Mouse (Mus musculus) cerebellum, adult 9-10 months (tissue): Measurements from ENCODE around the gene Nfib.

ENCODE experiments used
- DNase-seq: peaks from one replicate; pipeline ENCODE4 v3.0.0; 2022

Gene Nfib

GRCm38 (mm10) chr4:82333413-82333812 lies 372.1 kb downstream of the Nfib start:
- DNase-seq = no peak

DNA sequence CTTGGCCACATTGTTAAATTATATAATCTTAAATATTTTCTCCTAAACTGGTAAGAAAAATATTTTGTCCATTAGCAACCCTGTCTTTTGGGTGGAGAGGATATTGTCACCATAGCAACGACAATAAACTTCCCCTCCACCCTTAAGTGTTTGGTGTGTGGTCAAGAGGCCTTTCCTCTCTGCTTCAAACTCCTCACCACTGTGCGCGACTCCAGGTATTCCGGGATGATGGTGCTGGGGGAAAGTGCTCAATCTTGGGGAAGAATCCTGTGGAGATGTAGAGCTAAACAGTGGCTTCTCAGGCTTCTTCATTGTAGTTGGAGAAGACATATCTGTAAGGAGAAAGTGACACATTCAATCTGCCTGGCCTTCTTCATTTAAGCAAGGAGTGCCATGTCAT lies 375.5 kb downstream of the Nfib start:
- no peak for DNase-seq

GRCm38 (mm10) chr4:82326140-82326529 lies 379.4 kb downstream of the Nfib start:
- no peak for DNase-seq

DNA sequence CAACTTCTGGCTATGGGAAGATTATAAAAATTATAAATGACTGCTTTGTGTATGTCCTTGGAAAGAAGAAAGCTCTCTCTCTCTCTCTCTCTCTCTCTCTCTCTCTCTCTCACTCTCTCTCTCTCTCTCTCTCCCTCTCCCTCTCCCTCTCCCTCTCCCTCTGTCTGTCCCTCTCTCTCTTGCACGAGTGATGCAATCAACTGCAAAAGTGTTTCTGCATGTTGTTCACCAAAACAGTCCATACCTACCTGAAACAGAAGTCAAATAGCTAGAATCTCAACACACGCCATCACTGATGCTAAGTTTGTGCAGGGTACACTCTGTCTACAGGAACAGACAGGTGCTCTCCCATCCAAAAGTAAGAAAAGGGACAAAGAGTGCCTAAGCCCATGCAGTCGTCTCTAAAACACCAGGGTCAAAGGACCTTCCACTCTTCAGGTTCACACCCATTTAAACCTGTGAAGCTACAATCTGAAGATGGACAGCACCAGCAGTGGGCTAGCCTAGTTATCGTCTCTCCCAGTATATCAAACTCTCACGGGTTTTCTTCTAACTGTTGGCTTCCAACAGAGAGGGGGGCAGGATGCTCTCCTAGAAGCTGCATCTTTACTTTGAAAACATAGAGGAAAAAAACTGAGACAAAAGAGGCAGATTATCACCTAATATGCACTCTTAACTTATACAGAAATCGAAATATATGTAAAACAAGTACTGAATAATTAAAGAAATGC lies 380.0 kb downstream of the Nfib start:
- DNase-seq = no peak

DNA sequence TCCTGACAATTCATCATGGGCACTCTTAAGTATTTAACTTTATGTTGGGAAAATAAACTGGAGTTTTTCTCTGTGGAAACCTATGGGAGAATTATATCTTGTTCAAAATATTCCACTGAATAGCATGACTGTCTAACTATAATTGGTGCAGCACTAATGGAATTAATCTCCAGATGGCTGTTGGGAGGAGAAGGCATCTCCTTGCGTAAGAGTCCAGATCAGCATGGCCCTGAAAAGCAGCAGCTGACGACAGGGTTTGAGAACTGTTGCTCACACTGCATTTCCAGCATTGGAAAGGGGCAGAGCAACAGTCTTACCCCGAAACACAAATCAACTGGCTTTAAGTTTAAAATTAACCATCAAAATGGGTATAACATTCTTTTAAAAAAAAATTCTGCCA lies 380.6 kb downstream of the Nfib start:
- DNase-seq = peak; percentile 51

DNA sequence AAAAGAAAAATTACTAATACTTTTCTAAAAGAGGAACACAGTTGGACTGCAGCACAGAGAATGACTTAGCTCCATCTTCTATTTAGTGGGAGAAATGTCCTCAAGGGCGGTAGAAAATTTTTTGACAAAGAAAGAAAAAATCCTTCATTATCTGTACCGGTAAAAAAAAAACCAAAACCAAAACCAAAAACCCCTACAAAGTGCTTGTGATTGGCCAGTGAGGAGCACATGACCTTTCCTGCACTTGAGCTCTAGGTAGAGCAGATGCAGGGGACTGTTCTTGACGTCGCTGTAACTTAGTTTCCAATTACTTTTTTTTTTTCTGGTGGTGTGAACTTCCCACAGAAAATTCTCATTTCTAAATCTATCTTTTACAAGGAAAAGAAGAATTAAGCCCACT lies 384.5 kb downstream of the Nfib start:
- no peak for DNase-seq

DNA sequence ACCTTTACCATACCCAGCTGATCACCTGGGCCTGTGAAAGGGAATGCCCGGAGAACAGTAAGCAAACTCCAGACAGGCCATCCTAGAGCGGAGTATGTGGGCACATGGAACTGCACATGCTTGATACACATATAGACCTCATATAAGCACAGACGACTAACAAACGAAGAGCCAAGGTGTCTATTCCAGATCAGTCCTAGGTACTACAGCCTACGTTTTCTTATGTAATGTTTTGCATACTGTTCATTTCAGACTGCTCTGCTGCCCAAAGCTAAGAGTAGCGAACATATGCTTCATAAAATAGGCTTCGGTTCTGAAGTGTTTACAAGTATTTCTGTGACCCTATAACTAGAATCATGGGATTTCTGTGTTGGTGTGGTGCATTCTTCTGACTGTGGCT lies 386.2 kb downstream of the Nfib start:
- DNase-seq = no peak

GRCm38 (mm10) chr4:82316168-82316567 lies 389.4 kb downstream of the Nfib start:
- DNase-seq = peak; percentile 45

DNA sequence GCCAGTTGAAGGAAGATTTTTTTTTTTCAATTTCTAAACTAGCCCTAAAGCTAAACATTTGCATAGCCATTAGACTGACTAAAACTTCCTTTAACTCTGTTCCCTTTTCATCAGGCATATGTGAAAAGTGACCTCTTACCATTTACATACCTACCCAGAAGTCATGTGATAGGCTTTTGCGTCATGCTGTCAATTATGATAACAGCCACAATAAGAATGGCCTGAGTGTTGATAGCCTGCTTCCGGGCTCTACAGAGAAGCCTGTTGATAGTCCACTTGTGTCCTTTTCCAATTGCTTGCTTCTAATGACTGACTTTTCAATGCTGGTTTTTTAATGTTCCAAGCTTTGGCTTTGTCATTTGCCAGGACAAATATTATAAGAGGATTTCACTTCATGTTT lies 389.8 kb downstream of the Nfib start:
- no peak for DNase-seq

GRCm38 (mm10) chr4:82310924-82311734 lies 394.4 kb downstream of the Nfib start:
- DNase-seq = no peak

DNA sequence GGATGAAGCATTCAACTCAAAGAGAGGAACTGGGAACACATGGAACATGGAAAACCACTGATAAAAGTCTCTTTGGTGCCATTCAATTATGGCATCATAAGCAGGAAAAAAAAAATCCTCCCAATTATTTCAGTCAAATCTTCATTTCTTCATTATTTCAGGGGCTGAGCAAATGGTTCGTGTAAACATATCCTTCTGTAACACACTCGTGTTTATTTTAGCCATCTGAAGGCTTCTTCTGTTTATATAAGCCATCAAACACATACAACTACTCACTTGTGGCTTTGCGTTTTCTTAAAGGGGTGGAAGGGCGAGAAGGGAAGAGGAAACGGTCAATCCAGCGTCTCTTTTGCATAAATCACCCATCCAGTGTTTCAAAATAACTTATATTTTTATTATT lies 399.5 kb downstream of the Nfib start:
- no peak for DNase-seq

DNA sequence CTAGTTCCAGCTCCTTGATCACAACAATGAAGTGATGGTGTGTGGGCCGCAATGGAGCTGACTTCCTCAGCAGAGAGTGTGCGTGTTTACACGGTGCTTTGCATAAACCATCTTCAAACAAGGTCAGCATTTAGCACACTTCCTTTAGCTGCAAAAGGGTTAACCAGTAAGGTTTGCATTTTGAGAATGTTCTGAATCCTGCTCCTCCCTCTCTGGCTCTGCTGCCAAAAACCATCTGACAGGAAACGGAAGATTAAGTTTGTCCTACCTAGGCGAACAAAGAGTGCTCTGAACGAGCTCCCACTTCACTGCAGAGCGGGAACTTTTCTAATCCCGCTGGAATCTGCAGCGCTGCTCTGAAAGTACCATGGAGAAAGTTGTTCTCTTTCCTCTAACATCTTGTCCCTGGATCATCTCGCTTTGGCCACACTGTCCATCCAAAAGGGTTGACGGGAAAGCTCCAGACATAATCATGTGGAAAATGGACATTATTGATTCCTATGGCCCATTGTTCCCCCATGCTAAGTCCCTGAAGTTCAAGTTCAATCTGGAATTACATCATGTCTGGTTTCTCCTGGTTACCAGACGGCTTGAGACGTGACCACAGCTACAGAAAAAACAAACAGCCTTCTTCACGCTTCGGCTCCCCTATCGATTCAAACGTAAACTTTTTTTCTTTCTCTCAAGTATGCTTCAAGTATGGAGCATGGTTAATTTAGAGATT lies 401.2 kb downstream of the Nfib start:
- no peak for DNase-seq

- DNase-seq = no peak
These were observed 402.1 kb downstream of the Nfib start for GRCm38 (mm10) chr4:82303362-82303900.

DNA sequence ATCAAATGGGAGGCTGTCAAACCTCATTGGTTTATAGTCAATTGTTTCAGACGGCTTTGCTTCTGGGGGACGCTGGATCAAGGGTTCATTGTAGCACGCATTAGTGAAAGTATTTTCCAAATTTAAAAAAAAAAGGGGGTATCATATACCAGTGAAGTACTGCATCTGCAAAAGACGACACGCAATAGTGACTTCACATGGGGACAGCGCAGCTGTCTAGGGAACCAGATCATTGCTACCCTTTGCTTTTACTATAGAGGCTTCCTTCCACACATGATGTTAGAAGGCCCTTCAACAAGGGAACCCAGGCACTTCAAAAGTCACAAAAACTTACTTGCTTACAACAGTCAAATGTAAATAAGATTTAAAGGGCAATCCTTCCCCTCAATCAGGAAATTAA lies 402.6 kb downstream of the Nfib start:
- DNase-seq = no peak

DNA sequence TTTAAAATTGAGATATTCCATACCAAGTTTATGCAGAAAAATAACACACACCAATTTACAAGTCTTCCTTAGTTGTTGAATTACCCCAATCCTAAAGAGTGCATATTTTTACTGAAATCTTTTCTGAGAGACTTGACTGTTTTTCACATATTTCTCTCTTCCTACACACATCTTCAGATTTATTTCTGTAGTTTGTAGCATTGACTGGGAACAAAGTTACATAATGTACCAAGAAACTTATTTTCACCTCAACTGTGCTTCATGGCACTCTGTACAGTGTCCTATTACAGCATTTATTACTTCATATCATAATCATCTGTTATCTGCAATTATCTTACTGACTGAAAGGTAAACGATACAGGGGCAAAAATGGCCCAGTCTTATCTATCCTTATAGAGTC lies 406.9 kb downstream of the Nfib start:
- no peak for DNase-seq

GRCm38 (mm10) chr4:82297562-82297961 lies 408.0 kb downstream of the Nfib start:
- no peak for DNase-seq

DNA sequence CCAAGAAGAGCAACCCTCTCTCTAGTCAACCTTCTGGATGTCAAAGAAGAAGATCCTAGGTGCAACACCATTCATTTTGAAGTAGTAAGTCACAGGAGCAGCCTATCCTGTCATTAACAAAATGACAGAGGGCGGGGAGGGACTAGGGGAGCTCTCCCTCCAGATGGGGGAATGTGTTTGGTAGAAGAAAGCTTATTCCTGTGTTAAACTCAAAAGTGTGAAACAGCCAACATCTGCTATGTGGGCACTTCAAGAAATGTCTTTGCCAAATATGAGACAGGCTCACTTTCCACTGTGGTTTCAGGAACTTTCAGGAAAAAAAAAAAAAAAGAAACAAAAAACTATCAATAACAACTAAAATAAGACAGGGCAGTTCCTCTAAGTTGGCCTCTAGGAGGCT lies 411.5 kb downstream of the Nfib start:
- DNase-seq = no peak

GRCm38 (mm10) chr4:82291174-82291847 lies 414.2 kb downstream of the Nfib start:
- DNase-seq = no peak

GRCm38 (mm10) chr4:82290623-82291022 lies 414.9 kb downstream of the Nfib start:
- no peak for DNase-seq

GRCm38 (mm10) chr4:82289596-82289995 lies 416.0 kb downstream of the Nfib start:
- no peak for DNase-seq

- DNase-seq = no peak
These were observed 417.4 kb downstream of the Nfib start for GRCm38 (mm10) chr4:82288138-82288537.

GRCm38 (mm10) chr4:82287454-82287853 lies 418.1 kb downstream of the Nfib start:
- DNase-seq = no peak

- DNase-seq = no peak
These were observed 418.6 kb downstream of the Nfib start for GRCm38 (mm10) chr4:82286931-82287330.
